Mouse (Mus musculus) ovary, postnatal 10 days (tissue): ENCODE measurements at regions not wholly inside any gene's neighbourhood (a gene's known extent, or its start where the extent isn't known, plus 50 kb on each side); places are given as distances from the start of the nearest gene placed in this dataset.
"Not testable (repeated sequence)": the region's sequence is repeated elsewhere in the genome, so short reads cannot be mapped to it uniquely, and the experiment has no call there.

Experiments used
- DNase-seq: peaks from one replicate; pipeline ENCODE4 v3.0.0; 2022; ENCODE audit warnings: low spot score

DNA sequence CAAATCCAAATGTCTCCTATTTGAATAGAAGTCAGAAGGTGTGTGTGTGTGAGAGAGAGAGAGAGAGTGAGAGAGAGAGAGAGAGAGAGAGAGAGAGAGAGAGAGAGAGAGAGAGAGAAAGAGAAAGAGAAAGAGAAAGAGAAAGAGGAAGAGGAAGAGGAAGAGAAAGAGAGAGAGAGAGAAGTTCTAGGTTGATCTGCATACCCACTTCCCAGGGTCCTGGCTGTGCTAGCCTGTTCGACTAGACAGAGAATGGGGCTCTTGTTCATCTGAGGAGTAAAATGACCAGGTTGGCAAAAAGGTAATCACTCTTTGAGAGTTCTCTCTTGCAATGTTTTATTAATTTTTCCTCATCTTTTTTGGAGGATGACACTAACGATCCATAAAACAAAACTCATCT lies 257.5 kb upstream of the Pik3r1 start:
- DNase-seq: not testable (repeated sequence)

- no peak for DNase-seq
Observed at GRCm38 (mm10) chr13:102031416-102031815, 263.4 kb upstream of the Pik3r1 start.

DNA sequence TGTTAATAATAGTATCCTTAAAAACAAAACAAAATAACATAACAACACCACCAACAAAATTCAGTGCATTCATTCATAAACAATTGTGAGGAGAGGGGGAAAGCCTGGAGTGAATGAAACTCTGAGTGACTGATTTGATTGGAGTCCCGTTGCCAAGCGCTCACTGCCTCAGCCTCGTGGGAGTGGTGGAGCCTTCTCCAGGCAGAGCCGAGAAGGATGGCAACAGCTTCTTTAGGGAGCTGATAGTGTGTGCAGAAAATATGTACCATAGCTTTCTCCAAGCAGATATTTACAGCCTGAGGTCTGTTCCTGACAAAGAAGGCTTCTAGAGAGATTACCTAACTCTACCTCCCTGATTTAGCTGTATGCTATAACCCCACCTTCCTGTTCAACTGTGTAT lies 266.5 kb upstream of the Pik3r1 start:
- DNase-seq: no peak

DNA sequence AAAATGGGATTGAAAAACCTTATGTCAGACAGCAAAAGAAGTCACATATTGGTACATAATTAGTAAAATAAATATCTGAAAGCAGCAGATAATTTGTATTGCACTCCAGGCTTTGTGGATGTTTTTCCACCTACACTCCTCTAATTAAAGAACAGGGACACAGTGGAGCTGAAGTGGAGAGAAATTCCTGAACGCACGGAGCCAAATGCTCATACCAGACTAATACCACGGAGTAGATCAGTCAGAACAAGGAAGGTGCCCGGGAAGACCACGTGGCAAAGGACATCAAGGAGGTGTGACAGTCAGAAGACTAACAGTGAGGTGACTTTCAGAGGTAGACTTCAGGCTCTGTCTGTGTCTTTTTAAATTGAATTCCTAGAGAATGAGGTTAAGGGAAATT lies 268.0 kb upstream of the Pik3r1 start:
- no peak for DNase-seq

- no peak for DNase-seq
Observed at GRCm38 (mm10) chr13:102036819-102037624, 269.0 kb upstream of the Pik3r1 start.

GRCm38 (mm10) chr13:102060213-102060612 lies 292.2 kb upstream of the Pik3r1 start:
- DNase-seq: no peak

GRCm38 (mm10) chr13:102064590-102065273 lies 296.7 kb upstream of the Pik3r1 start:
- no peak for DNase-seq

DNA sequence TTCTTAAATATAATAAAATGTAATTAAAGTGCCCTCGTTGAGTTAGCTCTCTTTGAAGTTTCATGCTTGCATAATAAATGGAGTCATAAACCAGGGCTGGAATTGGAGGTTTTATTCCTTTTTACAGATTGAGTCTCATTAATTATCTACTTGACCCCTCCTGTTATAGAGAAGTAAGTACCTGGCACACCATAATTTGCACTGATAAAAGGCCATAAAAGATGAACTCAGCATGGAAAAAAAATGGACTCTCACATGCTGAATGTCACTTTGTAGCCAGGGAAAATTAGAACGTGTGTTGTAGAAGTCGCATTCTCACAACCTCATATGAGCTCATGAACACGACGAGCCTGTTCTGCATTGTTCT lies 297.2 kb upstream of the Pik3r1 start:
- DNase-seq: no peak

DNA sequence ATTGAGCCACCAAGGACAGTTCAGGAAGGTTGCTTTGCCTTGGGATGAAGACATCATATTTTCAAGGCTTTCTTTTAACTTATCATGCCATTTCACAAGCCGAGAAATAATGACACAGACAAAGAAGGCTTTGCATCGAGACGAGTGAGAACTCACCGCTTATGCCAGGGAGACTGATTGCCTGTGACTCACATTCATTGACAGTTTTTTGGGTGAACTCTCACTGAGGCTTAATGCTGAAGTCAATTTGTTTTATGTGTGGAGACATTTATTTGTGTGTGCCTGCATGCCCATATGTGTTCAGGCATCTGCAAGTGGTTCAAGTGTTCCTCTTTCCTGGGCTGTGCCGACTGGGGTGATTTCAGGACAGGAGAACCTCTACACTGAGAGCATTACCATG lies 297.8 kb upstream of the Pik3r1 start:
- DNase-seq: no peak

GRCm38 (mm10) chr13:102070740-102071139 lies 302.7 kb upstream of the Pik3r1 start:
- no peak for DNase-seq

GRCm38 (mm10) chr13:102072366-102072765 lies 304.3 kb upstream of the Pik3r1 start:
- DNase-seq: no peak

- DNase-seq: no peak
Observed at GRCm38 (mm10) chr13:102087766-102088165, 319.7 kb upstream of the Pik3r1 start.

- DNase-seq: no peak
Observed at GRCm38 (mm10) chr13:102089551-102089950, 321.5 kb upstream of the Pik3r1 start.

DNA sequence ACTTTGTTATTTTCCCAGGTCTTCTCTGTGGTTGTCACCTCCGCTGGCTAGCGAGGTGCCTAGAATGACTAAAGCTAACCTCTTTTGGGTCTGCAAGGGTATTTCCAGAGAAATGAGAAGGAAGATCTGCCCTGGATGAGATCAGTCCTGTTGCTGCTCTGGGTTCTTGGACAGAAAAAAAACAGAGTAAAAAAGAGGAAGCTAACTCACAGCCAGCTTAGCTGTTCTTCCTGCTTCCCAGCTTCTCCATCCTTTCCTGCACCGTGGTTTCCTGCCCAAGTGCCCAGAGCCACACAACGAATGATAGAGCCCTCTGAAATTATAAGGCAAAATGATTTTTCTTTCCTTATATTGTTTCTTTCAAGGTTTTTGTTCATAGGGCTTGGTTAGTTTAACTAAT lies 326.2 kb upstream of the Pik3r1 start:
- no peak for DNase-seq

DNA sequence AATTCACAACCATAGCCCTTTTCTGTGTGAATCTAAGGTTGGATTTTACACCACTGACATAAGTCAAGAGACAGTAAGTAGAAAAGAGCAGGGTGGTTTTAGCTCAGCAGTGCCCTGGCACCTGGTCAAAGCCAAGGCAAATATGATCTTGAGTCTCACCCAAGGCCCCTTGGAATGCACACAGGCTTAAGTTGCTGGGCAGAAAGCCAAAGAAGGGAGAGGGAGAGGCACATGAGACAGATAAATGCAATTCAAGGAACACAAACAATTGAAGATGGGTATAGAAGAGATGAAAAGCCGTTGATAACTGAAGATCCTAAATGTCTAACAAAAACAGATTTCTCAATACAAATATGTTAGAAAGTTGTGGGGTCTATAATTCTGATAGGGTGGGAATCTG lies 335.1 kb upstream of the Pik3r1 start:
- DNase-seq: no peak

GRCm38 (mm10) chr13:102106188-102106587 lies 338.2 kb upstream of the Pik3r1 start:
- no peak for DNase-seq

GRCm38 (mm10) chr13:102108204-102108603 lies 340.2 kb upstream of the Pik3r1 start:
- no peak for DNase-seq

GRCm38 (mm10) chr13:102108916-102109315 lies 340.9 kb upstream of the Pik3r1 start:
- no peak for DNase-seq

- DNase-seq: no peak
Observed at GRCm38 (mm10) chr13:102113941-102114340, 345.9 kb upstream of the Pik3r1 start.

DNA sequence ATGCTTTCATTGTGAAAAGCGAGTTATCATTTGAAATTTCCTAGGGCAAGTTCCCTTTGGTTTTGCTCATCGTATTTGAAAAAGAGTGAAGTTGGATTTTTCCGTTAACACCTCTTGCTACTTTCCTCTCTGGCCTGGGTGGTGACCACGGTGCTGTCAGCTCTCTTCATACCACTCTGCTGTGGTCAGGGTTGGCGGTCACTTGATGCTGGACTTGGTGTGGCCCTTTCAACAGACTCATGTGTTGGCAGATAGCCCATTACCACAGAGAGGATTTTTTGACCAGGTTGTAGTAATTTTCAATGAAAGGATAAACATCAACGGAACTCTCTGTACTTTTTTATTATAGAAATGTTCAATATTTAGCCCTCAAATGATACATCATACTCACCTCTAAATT lies 354.3 kb upstream of the Pik3r1 start:
- DNase-seq: no peak

DNA sequence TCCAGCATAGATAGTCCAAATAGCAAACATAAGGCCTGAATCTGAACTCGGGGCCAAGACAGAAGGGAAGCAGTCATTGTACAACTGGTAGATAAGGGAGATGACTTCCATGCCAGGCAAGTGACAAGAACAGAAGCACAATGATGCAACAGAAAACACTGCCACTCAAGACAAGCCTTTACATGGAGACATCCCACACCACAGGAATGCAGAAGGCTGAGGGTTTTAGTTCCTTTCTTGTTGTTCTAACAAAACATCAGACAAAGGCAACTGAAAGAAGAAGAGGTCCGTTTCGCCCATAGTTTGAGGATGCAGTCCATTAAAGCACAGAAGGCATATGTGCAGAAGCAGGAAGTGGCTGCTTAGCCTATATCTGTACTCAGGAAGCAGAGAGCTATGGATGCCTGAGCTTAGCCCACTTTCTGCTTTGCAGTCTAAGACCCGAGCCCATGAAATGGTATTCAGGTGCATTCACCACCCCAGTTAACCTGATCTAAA lies 360.0 kb upstream of the Pik3r1 start:
- no peak for DNase-seq

GRCm38 (mm10) chr13:102131459-102131858 lies 363.4 kb upstream of the Pik3r1 start:
- no peak for DNase-seq

- DNase-seq: no peak
Observed at GRCm38 (mm10) chr13:102132154-102132553, 364.1 kb upstream of the Pik3r1 start.

- no peak for DNase-seq
Observed at GRCm38 (mm10) chr13:102132696-102133095, 364.7 kb upstream of the Pik3r1 start.
